Mouse (Mus musculus) liver, postnatal 0 days (tissue): ENCODE results near the gene Myh6.

Experiments used
- CTCF ChIP-seq: sonication (generic); IDR thresholded peaks from 2 replicates; pipeline ENCODE4 v1.5.1; 2016; ENCODE audit warnings: antibody characterized with exemption, low read depth
- EP300 ChIP-seq: IDR thresholded peaks from 2 replicates; pipeline ENCODE4 v1.6.1; 2016; ENCODE audit warnings: antibody characterized with exemption, low read depth, mild to moderate bottlenecking

DNA sequence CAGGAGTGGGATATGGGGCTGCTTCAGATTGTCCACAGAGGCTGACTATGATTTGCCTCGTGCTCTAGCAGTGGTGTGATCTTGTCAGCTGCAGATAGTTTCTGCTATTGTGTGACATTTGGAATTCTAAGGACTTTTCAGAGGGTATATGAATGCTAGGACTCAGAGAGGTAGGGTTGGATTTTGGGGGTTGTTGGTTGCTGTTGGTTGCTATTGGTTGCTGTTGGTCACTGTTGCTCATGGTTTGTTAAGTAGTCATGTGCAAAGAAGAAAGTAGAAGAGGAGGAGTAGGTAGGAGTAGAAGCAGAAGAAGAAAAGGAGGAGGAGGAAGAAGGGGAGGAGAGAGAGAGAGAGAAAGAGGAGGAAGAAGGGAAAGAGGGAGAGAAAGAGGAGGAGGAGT is 9.9 kb upstream of the Myh6 start, which contains the start of gene Gm17428:
- TF ChIP-seq CTCF: no peak
- no peak for TF ChIP-seq EP300
